Mouse (Mus musculus) lung, postnatal 0 days (tissue): ENCODE data around the gene H2al2a.

ENCODE experiments used
- CTCF ChIP-seq: IDR thresholded peaks from 2 replicates; pipeline ENCODE4 v1.5.1; 2016; ENCODE audit warnings: antibody characterized with exemption, mild to moderate bottlenecking
- EP300 ChIP-seq: IDR thresholded peaks from 2 replicates; pipeline ENCODE4 v1.6.1; 2016; ENCODE audit warnings: antibody characterized with exemption, mild to moderate bottlenecking, control low read depth

GRCm38 (mm10) chr2:18041199-18041885 lies 44.6 kb upstream of the H2al2a start:
- TF ChIP-seq CTCF (no peak), EP300 (no peak)
